Mouse (Mus musculus) left cerebral cortex, postnatal 10 days (tissue): ENCODE data around the gene Fga. TPM values are rescaled to one million over a fixed set of nuclear protein-coding genes. Genes with fewer than 3 reads are reported as not detected.

ENCODE experiments used
- DNase-seq, 2 experiments: peaks; one replicate each; pipeline ENCODE4 v3.0.0; 2021 to 2022; ENCODE audit warnings: low spot score in 2 of 2, mixed read lengths in 1 of 2; ENCODE audit errors: extremely low spot score in 1 of 2
- intact Hi-C: fragments of 180-260 bp; cut with DNase I; formaldehyde crosslinking; loops from one replicate; pipeline ENCODE4 v1.15.1; 2025
- total RNA-seq, 2 experiments: library from RNA; stranded (reverse); gene quantifications; 2 replicates each; pipeline ENCODE4 v1.2.3; 2021

Gene Fga
- total RNA-seq, 2 experiments from 2014 or later = not detected

DNA sequence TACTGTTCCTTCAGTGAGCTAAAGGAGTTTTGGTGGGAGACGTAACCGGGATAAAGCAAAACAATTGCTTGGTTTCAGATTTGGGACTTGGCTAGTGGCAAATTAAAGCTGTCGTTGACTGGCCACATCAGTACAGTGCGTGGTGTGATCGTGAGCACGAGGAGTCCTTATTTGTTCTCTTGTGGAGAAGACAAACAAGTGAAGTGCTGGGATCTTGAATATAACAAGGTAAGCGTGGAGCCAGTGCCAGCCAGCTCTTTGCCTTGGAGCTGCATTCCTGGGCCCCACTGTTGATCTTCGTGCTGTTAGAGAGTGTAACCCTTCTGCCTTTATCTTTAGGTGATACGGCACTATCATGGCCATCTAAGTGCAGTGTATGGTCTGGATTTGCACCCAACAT is 42.0 kb downstream of the Fga start:
- DNase-seq = no peak
- intact Hi-C loops = no loop called here

- intact Hi-C loops = no loop called here
- DNase-seq = no peak
Observed at GRCm38 (mm10) chr3:83068869-83069268, 43.0 kb downstream of the Fga start.

GRCm38 (mm10) chr3:83070231-83070630 is 44.4 kb downstream of the Fga start:
- no peak for DNase-seq
- intact Hi-C loops = no loop called here

DNA sequence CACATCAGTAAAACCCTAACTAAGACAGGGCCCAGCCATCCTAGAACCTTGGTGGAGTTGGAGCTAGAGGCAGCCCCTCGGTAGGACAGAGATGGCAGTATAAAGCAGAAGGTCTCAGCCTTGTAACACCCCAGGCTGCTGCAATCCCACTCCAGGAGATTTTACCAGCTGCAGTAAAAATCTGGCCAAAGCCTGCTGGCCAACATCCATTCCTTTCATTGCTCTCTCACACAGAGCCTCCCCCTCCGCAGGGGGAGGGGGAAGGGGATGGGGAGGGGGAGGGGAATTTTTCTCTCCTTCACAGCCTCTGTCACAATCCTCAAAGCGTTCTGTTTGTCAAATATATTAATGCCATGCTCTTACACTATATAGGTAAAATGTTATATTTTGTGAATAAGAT is 50.7 kb downstream of the Fga start:
- no peak for DNase-seq

DNA sequence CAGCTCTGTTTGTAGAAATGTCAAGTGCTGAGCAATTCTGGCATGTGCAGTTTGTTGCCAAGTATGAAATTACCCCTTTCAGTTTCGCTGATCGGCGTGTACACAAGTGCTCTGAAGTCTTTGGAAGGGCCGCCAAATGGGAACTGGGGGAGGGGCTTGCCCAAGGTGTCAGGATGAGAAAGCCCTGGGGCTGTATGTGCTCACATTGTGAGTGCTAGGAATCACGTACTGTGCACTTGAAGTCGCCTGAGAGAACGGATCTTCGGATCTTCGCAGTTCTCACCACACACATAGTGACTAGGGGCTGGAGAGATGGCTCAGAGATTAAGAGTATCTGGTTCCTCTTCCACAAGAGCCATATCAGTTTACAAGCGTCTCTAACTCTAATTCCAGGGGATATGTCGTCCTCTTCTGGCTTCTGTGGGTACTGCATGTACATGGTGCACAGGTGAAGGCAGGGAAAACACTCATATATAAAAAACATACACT is 54.7 kb downstream of the Fga start:
- DNase-seq = peak; percentile 31 to 38

More for the DNA sequence above, 50.7 kb downstream of the Fga start:
- intact Hi-C loops = no loop called here

More for the DNA sequence above, 54.7 kb downstream of the Fga start:
- intact Hi-C loops = no loop called here

Other genes starting within 250 kb of the Fga start
- gene Rbm46, start 149.6 kb upstream of the Fga start, total RNA-seq = under 1 TPM; 0.55 to 0.69 TPM
- under 1 TPM; 0.12 to 0.24 TPM for gene Lrat, start 122.1 kb upstream of the Fga start, total RNA-seq
- not detected for gene Fgg, start 18.4 kb upstream of the Fga start, total RNA-seq
- not detected for gene Fgb, start 23.8 kb downstream of the Fga start, total RNA-seq
- 10 to 100 TPM; 40.0 to 40.6 TPM for gene Plrg1, start 29.4 kb downstream of the Fga start, total RNA-seq
- gene Dchs2, start 101.9 kb downstream of the Fga start, total RNA-seq = 1 to 10 TPM; 4.2 to 5.1 TPM